Mouse (Mus musculus): ENCODE data around the gene Kdr. TPM values are rescaled to one million over a fixed set of nuclear protein-coding genes. Genes with fewer than 3 reads are reported as not detected.

The Kdr gene
- total RNA-seq, 2 experiments from 2014 or later = 11.8 to 16.9 TPM

GRCm38 (mm10) chr5:75929960-75930359, 48.3 kb downstream of the Kdr start:
- TF ChIP-seq CTCF (IDR thresholded peaks at IDR 0.05) = no peak
- intact Hi-C loops (cut with DNase I) = no loop called here
- Histone ChIP-seq H3K27ac (no peak overlapping the region), H3K4me3 (no peak overlapping the region)
- DNase-seq = no peak

DNA sequence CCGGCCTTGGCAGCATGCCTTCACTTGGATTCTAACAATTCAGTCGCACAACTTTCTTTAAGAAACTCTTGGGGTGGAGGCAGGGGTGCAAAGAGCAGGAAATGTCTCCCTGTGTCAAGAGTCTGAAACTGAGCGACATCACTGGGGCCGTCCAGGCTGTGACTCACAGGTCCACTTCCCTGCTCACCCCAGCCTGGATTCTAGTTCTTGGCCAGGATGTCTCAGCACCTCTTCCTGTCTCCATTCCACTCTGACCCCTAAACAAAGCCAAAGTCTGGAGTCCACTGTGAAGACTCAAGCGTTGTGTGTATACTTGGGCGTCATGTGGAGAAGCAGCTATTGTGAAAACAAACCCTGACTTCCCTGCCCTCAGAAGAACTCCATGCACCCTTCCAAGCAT, 55.6 kb downstream of the Kdr start:
- Histone ChIP-seq H3K4me3 (no peak overlapping the region), H3K27ac (peak overlapping the region; percentile 59)
- TF ChIP-seq CTCF (IDR thresholded peaks at IDR 0.05) = no peak
- intact Hi-C loops (cut with DNase I) = no loop called here
- no peak for DNase-seq

GRCm38 (mm10) chr5:75921730-75922387, 56.4 kb downstream of the Kdr start:
- Histone ChIP-seq H3K4me3 (no peak overlapping the region), H3K27ac (0 out of 2 replicates have a peak overlapping the region, but pooled peaks have one; percentile 36)
- TF ChIP-seq CTCF (IDR thresholded peaks at IDR 0.05) = no peak
- DNase-seq = no peak
- intact Hi-C loops (cut with DNase I) = no loop called here

DNA sequence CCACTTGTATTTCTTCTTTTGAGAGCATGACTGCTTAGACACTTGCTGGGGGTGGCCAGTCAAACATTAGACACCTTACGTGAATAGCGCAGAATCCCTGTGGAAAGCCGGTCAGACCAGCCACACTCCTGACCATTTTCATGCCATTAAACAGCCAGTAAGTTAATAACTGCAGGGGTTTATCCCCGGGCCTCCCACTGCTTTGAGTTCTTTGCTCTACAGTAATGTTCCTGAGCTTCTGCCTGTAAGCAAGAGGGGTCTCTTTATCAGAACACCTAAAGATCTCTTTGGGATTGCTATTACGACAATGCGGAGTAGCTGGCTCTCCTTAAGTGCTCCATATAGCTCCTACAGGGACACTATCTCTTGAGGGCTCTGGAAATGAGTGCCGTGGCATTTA, 58.7 kb downstream of the Kdr start:
- intact Hi-C loops (cut with DNase I) = no loop called here
- no peak for TF ChIP-seq CTCF (IDR thresholded peaks at IDR 0.05)
- Histone ChIP-seq H3K4me3 (no peak overlapping the region), H3K27ac (no peak overlapping the region)
- no peak for DNase-seq

GRCm38 (mm10) chr5:75918139-75918538, 60.1 kb downstream of the Kdr start:
- DNase-seq = no peak
- H3K4me3 ChIP-seq = no peak overlapping the region
- peak overlapping the region; percentile 64 for H3K27ac ChIP-seq
- no peak for TF ChIP-seq CTCF (IDR thresholded peaks at IDR 0.05)
- intact Hi-C loops (cut with DNase I) = no loop called here

DNA sequence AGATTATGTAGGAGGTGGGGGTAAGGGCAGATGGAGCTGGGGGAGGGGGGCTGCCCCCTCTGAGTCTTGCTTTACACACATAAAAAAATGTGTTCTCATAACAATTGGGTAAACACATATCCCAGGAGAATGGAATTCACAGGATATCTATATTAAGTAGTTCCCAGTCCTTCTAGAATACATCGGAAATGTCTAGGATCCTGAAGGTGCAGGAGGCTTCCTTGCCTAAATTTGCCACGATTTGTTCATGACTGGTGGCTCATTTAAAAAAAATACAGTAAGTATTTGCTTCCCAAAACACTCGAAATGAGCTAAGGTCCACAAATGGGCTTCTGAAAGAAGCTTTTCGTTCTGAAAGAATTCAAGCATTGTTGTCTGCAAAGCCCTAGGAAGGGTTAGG, 61.0 kb downstream of the Kdr start:
- DNase-seq = no peak
- no peak for TF ChIP-seq CTCF (IDR thresholded peaks at IDR 0.05)
- no peak overlapping the region for H3K4me3 ChIP-seq
- intact Hi-C loops (cut with DNase I) = no loop called here
- peak overlapping the region; percentile 64 for H3K27ac ChIP-seq

- H3K4me3 ChIP-seq = no peak overlapping the region
- H3K27ac ChIP-seq = no peak overlapping the region
- no peak for DNase-seq
- TF ChIP-seq CTCF (IDR thresholded peaks at IDR 0.05) = no peak
- intact Hi-C loops (cut with DNase I) = no loop called here
Observed at GRCm38 (mm10) chr5:75906102-75906501, 72.2 kb downstream of the Kdr start.

DNA sequence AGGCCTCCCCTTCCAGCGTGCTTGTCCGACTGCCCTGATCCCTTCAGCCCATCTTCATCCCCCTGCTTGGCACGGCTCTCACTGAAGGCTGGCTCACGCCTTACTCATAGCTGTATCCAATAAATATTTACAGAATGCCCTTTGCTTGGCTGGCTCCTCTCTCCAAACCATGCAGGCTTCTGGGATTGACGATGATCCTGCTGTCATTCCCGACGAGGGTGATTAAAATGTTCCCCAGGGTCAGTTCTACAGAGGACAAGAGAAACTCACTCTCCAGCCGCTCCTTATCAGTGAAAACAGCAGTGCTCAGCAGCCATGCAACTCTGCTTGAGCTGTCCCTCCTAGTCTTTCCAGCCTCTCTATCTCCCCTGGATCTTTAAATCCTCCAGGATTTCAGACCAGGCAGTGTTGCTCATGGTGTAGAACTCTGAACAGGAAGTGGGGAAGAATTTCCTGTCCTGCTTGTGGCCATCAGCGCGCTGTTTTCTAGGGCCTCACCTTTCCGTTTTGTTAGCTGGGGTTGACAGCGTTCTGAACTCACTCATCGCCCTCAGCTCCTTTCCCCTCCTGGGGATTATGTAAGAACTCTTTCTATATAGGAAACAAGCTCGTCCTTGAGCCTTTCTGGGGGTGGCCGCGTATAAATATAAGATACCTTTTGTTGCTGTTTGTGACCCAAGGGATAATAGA, 77.9 kb downstream of the Kdr start:
- peak overlapping the region; percentile 9 for H3K27ac ChIP-seq
- intact Hi-C loops (cut with DNase I) = no loop called here
- no peak overlapping the region for H3K4me3 ChIP-seq

DNA sequence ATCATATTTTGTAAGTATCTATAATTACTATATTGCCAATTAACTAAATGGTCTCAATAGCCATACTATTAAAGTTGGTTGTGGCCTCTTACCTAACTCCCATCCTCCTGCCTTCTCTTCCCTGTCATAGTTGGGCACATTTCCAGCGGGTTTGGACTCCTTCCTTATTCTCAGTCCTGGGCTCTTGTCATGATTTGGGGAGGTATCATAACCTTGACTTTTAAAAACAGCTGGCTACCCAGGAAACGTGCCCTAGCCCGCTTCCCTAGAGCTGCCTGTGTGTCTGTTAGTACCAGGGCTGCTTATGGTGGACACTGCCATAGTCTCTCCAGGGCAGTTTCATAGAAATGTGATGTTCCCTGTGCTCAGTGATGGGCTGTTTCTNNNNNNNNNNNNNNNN, 82.9 kb downstream of the Kdr start:
- no peak overlapping the region for H3K4me3 ChIP-seq
- TF ChIP-seq CTCF (IDR thresholded peaks at IDR 0.05) = no peak
- no peak for DNase-seq
- H3K27ac ChIP-seq = no peak overlapping the region
- intact Hi-C loops (cut with DNase I) = no loop called here

More for the DNA sequence above, 77.9 kb downstream of the Kdr start:
- no peak for DNase-seq
- no peak for TF ChIP-seq CTCF (IDR thresholded peaks at IDR 0.05)

GRCm38 (mm10) chr5:75892956-75893471, 85.2 kb downstream of the Kdr start:
- H3K4me3 ChIP-seq = no peak overlapping the region
- no peak for DNase-seq
- no peak for TF ChIP-seq CTCF (IDR thresholded peaks at IDR 0.05)
- intact Hi-C loops (cut with DNase I) = no loop called here
- H3K27ac ChIP-seq = no peak overlapping the region

Small RNAs within 50 kb of the gene (microRNA-seq; reads per million reads assigned to microRNA genes)
- gene Gm25374 = not detected

Other genes with a start within 250 kb of the Kdr start
- gene Srd5a3, start 161.8 kb upstream of the Kdr start, total RNA-seq (2021) = 1 to 10 TPM; 3.0 to 3.9 TPM
- gene Tmem165, start 205.4 kb upstream of the Kdr start, total RNA-seq (2021) = 10 to 100 TPM; 15.2 TPM

All from gastrocnemius, adult 2 months (tissue).